Mouse (Mus musculus): Measurements from ENCODE around the gene Smco4.

GRCm38 (mm10) chr9:15517979-15518378 is 24.7 kb downstream of the Smco4 start:
- no peak for TF ChIP-seq ZMIZ1 (IDR thresholded peaks at IDR 0.05; ENCODE audit: low read depth, low read length)
- no peak for TF ChIP-seq HCFC1 (IDR thresholded peaks at IDR 0.05; ENCODE audit: low read depth, low read length)
- TF ChIP-seq RAD21 (IDR thresholded peaks at IDR 0.05; ENCODE audit: low read depth, low read length), result no peak
- TF ChIP-seq SIN3A (IDR thresholded peaks at IDR 0.05; ENCODE audit: low read length), result no peak
- no peak for TF ChIP-seq GATA1 (IDR thresholded peaks at IDR 0.05; ENCODE audit: low read depth, low read length)
- TF ChIP-seq NRF1 (IDR thresholded peaks at IDR 0.05; ENCODE audit: insufficient read depth, low read depth, low read length, poor library complexity, severe bottlenecking), result no peak

Data from MEL (cell line).